Mouse (Mus musculus) embryo, embryonic 10.5 days (tissue): ENCODE data around the gene Gpr21.
"Not testable (repeated sequence)": the region's sequence is repeated elsewhere in the genome, so short reads cannot be mapped to it uniquely, and the experiment has no call there.

Source experiments
- DNase-seq: peaks from one replicate; pipeline ENCODE4 v3.0.0-alpha.2; 2015; ENCODE audit warnings: low spot score

The Gpr21 gene

GRCm38 (mm10) chr2:37516030-37516710 is at the start of gene Gpr21:
Gene Gpr21 (plus strand): TSS chr2:37516332.
- DNase-seq: peak; percentile 56

- DNase-seq: no peak
Measured at GRCm38 (mm10) chr2:37479559-37479958, 36.6 kb upstream of the Gpr21 start.

GRCm38 (mm10) chr2:37480039-37480438 is 36.1 kb upstream of the Gpr21 start:
- no peak for DNase-seq

GRCm38 (mm10) chr2:37484165-37484564 is 32.0 kb upstream of the Gpr21 start:
- no peak for DNase-seq

- DNase-seq: peak; percentile 74
Measured at GRCm38 (mm10) chr2:37485370-37485769, 30.8 kb upstream of the Gpr21 start.

GRCm38 (mm10) chr2:37486408-37486807 is 29.7 kb upstream of the Gpr21 start:
- no peak for DNase-seq

- DNase-seq: no peak
Measured at GRCm38 (mm10) chr2:37488956-37489355, 27.2 kb upstream of the Gpr21 start.

GRCm38 (mm10) chr2:37497321-37497720 is 18.8 kb upstream of the Gpr21 start:
- DNase-seq: no peak

GRCm38 (mm10) chr2:37505856-37506255 is 10.3 kb upstream of the Gpr21 start:
- DNase-seq: not testable (repeated sequence)

GRCm38 (mm10) chr2:37511134-37511901 is 4.8 kb upstream of the Gpr21 start:
- DNase-seq: no peak

- peak; percentile 13 for DNase-seq
Measured at GRCm38 (mm10) chr2:37516922-37517462, 860 bp downstream of the Gpr21 start.

GRCm38 (mm10) chr2:37518561-37519285 is 2.6 kb downstream of the Gpr21 start:
- DNase-seq: no peak

- DNase-seq: no peak
Measured at GRCm38 (mm10) chr2:37519286-37519640, 3.1 kb downstream of the Gpr21 start.

- DNase-seq: no peak
Measured at GRCm38 (mm10) chr2:37527587-37527986, 11.5 kb downstream of the Gpr21 start.

GRCm38 (mm10) chr2:37529397-37529796 is 13.3 kb downstream of the Gpr21 start:
- no peak for DNase-seq

GRCm38 (mm10) chr2:37530766-37531165 is 14.6 kb downstream of the Gpr21 start:
- DNase-seq: no peak

GRCm38 (mm10) chr2:37531639-37532038 is 15.5 kb downstream of the Gpr21 start:
- no peak for DNase-seq

GRCm38 (mm10) chr2:37549346-37550012 is 33.3 kb downstream of the Gpr21 start:
- DNase-seq: no peak

GRCm38 (mm10) chr2:37556366-37556765 is 40.2 kb downstream of the Gpr21 start:
- DNase-seq: no peak

GRCm38 (mm10) chr2:37565579-37565978 is 49.4 kb downstream of the Gpr21 start:
- DNase-seq: no peak

- DNase-seq: no peak
Measured at GRCm38 (mm10) chr2:37566035-37566434, 49.9 kb downstream of the Gpr21 start.

GRCm38 (mm10) chr2:37569888-37570287 is 53.8 kb downstream of the Gpr21 start:
- DNase-seq: no peak
